Mouse (Mus musculus) embryo, embryonic 10 days (tissue): Measurements from ENCODE around the gene Mgat3.
A peak's percentile ranks its signal among the peaks of the same experiment; 100 is the strongest.

Experiments used
- DNase-seq: peaks from one replicate; pipeline ENCODE4 v3.0.0-alpha.2; 2015; ENCODE audit warnings: low spot score

Mgat3 gene

GRCm38 (mm10) chr15:80173001-80173771 lies at the start of gene Mgat3:
Mgat3 (plus strand) TSS chr15:80173721.
- DNase-seq = peak; percentile 66

- no peak for DNase-seq
Observed at GRCm38 (mm10) chr15:80124651-80125050, 48.9 kb upstream of the Mgat3 start.

GRCm38 (mm10) chr15:80127191-80127590 lies 46.3 kb upstream of the Mgat3 start:
- DNase-seq = no peak

DNA sequence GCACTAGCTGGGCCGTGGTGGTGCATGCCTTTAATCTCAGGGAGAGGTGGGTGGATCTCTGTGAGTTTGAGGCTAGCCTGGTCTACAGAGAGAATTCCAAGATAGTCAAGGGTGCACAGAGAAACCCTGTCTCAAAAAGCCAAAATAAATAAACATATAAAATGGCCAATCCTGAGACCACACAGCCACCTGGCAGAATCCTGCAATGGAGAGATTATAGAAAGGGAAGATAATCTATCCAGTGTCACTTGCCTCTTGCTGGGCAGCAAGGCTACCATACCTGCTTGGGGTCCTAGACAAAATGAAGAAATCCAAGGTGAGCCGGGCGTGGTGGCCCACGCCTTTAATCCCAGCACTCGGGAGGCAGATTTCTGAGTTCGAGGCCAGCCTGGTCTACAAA lies 43.5 kb upstream of the Mgat3 start:
- no peak for DNase-seq

DNA sequence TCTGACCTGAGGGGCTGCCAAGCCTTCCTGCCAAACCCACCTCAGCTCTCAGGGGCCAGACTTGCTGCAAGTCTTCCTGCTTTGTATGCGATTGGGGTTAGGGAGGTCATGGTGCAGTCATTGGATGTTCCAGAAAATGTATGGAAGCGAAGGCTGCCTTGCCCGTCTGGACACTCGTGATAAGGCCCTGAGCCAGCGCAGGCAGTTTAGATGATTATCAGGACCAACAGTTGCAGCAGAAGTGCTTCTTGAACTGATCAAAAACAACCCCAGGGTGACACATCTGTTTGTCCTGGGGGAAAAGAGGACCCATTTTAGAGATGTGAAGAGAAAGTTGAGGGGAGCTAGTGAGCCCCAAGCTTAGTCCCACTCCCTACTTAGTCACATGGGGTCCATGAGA lies 42.8 kb upstream of the Mgat3 start:
- no peak for DNase-seq

DNA sequence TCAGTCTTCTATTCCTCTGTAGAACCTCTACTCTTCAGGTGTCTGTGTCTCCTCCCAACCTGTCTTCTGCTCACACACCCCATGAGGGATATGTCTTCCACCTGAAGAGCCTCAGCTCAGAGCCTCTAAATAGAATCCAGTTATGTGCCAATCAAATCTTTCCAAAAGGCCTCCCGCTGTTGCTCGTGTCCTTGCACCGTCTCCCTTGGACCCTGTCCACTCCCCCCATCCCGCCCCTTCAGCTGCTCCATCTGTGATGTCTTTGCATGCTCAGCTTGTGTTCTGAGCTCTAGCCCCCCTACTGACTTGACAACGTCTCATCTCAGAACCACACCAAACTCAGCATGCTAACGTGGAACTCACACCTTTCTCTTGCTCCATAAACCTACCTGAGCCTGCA lies 42.1 kb upstream of the Mgat3 start:
- no peak for DNase-seq

DNA sequence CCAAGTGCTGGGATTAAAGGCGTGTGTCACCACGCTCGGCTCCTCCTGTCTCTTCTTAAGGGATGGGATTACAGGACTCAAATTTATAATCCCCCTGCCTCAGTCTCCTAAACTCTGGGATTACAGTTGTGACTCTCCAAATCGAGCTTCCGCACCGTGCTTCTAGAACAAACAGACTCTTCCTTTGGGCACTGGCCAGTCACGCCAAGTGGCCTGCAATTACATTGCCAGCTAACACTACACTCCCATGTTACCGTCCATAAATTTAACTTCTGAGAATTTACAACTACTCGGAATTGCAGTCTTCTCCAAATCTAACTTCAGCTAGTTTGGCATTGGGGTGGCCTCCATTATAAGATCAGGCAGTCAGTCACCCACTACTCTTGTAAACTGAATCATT lies 41.1 kb upstream of the Mgat3 start:
- DNase-seq = no peak

GRCm38 (mm10) chr15:80132993-80133586 lies 40.4 kb upstream of the Mgat3 start, which contains the start of gene Tab1:
Tab1 (plus strand) TSS chr15:80133127.
- peak; percentile 94 for DNase-seq

GRCm38 (mm10) chr15:80133682-80134449 lies 39.7 kb upstream of the Mgat3 start:
- peak; percentile 55 for DNase-seq

DNA sequence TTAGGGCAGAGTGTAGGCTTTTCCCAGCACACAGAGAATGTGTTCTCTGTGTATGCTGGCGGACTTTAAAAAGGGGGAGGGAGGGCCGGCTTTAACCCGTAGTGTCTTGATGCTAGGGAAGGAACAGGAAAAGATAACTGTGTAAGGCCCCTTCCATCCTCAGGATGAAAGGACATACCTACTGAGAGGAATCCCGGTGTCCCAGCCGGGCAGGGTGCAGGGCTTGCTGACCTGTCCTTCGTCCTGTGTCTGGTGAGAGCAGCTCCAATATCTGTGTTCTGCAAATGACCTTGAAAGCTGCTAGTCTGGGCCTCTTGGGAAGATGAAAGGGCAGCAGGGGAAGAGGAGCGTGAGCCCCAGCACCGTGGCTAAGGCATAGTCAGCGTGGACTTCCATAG lies 39.1 kb upstream of the Mgat3 start:
- DNase-seq = no peak

DNA sequence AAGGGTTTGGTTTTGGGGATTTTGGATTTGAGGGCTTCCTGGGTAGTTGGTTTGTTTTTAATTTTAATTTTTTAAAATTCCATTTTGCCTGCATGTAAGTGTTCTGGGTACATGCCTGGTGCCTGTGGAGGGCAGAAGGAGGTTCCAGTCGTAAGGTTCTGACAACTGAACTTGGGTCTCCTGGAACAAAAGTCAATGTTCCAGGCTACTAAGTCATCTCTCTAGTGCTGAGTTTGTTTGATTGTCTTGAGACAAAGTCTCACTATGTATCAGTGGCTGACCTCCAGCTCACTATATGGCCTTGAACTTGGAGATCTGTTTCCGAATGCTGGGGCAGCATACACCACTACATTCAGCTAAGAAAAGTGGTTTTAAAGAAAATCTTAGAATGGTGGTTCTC lies 38.0 kb upstream of the Mgat3 start:
- DNase-seq = no peak

DNA sequence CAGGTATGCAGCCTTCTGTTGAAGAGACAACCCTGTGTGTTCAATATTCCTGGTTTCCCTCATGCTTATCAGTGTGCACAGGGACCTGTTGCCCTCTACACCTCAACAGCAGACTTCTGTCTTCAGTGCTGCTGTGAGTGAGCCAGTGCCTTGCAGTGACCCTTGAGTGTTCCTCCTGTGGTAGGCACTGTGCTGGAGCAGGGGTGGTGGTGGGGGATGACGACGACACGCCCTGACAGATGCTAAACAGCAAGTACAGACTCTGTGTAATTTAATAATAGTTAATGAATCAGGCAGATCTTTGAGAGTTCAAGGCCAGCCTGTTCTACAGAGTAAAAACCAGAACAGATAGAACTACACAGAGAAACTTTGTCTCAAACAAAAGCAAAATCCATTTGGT lies 36.9 kb upstream of the Mgat3 start:
- DNase-seq = no peak

DNA sequence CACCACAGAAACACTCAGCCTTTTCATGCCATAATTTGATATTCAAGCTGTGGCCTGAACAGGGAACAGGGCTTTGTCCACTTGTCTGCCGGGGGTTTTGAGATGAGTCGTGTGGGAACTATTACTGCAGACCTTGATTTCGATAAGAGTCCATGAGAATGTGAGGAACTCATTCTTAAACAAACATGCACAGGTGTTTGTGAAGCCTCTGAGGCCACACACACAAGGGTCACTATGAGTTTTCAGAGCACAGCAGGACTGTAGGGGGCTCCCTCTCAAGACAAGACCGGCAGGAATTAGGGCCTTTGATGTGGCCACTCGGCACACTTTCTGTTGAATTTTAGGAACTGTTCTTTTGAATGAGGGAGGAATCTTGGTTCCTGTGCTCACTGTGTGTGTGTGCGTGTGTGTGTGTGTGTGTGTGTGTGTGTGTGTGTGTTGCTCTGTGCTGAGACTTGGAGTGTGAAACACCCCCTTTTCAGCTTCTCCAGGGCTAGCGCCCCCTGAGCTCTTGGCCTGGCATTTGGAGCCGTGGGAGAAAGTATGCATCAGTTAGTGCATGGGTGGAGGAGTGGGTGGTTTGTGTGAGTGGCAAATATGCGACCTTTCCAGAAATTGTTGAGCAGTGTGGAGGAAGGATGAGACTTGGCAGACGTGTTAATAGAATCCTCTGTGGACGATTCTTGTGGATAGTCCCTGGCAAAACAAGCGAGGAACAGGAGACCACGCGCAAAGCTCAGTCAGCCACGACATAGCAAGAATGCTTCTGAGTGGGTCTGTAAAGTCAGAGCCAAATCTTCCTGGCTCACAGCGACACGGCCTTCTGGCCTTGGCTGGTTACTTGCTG lies 35.4 kb upstream of the Mgat3 start:
- DNase-seq = no peak

DNA sequence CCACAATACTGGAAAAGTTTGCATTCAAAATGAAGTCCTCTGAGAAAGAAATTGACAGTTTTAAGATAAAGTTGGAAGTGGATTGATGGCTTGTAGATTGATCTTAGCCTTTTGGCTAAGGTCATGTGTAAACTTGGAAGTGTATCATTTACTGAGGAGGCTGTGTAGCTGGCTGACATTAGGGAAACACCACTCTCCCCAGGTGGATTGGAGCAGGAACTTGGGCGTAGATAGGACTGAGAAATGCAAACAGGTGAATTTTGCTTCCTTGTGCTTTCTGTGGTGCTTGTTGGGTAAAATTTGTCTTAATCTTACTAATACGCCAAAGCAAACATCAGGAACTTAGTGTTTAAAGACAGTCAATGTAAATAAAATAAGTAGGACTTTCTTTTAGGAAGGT lies 33.2 kb upstream of the Mgat3 start:
- DNase-seq = no peak

DNA sequence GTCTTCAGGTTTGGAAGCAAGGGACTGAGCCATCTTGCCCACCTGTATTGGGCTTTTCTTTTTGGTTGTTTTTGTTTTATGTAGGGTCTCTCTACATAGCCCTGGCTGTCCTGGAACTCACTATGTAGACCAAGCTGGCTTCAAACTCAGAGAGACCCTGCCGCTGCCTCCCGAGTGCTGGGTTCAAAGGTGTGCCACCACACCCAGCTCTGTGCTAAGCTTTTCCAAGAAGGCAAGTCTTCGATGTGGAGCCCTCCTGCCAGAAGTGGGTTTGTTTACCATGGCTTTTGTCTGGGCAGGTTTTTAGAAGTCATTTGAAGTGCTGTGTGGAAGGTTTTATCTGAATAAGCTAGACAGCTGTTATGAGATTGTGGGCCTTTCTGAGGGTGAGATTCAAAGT lies 32.6 kb upstream of the Mgat3 start:
- DNase-seq = no peak

- DNase-seq = no peak
Observed at GRCm38 (mm10) chr15:80142130-80142529, 31.4 kb upstream of the Mgat3 start.

GRCm38 (mm10) chr15:80143760-80144159 lies 29.8 kb upstream of the Mgat3 start:
- DNase-seq = no peak

DNA sequence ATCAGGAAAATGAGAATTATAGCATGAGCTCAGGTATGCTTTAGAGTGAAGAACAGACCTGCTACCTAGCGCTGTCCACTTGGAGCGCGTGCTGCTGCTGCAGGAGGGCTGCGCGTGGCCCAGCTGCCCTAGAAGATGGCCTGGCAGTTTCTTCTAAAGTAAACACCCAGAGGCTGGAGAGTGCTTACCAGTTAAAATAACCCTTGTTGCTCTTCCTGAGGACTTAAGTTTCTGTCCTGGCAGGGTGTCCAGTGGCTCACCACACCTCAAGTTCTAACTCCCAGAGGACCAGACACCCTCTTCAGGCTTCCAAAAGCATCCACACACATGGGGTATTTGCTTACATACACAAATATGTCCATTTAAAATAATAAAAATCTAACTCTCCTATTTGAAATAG lies 28.1 kb upstream of the Mgat3 start:
- no peak for DNase-seq

DNA sequence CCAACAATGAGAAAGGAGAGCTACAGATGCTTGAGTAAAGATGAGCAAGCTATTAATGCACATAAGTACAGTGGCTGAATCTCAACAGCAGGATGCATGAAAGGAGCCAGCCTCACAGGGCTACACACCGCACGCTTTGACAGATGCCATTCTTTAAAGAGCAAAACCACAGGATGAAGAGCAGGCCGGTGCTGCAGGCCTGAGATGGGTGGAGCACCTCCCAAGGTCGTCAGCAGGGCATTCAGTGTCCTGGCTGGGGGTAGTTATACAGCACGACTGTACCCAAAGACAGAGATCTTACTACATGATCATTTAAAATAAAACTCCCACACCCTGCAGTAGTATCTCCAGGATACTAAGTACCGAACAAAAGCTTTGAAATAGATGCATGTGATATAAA lies 27.4 kb upstream of the Mgat3 start:
- no peak for DNase-seq

DNA sequence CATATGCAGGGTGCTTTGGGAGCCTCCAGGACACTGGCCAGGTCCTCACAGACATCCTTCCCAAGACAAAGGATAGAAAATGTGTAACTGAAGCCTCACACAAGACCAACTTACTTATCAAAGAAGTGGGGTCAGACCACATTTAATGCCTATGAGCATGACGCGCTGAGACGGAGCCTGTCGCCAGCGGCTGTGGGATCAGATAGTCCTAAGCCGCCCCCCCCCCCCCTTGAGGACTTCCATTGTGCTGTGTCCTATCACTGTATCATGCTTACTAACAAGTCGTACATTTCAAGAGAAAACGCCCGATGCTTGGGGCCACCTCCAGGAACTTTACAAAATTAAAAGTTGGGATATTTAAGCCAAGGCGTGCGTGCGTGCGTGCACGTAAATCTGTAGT lies 26.4 kb upstream of the Mgat3 start:
- DNase-seq = no peak

DNA sequence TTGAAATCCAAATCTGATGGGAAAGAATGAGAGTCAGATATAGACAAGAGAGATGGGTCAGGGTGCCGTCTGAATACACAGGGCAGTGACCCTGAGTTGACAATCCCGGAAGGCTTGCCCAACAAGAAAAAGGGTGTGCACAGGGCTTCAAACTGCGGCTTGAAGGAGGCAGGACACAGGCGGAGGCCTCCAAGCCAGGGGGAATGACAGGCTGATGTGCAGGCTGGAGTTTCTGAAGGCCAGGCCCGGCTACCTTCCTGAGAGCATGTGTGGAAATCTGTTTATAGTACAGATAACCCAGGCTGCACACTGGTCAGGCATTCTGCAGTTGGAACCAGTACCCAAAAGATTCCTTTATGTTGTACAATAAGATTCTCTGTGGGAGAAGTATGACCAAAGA lies 26.0 kb upstream of the Mgat3 start:
- no peak for DNase-seq

DNA sequence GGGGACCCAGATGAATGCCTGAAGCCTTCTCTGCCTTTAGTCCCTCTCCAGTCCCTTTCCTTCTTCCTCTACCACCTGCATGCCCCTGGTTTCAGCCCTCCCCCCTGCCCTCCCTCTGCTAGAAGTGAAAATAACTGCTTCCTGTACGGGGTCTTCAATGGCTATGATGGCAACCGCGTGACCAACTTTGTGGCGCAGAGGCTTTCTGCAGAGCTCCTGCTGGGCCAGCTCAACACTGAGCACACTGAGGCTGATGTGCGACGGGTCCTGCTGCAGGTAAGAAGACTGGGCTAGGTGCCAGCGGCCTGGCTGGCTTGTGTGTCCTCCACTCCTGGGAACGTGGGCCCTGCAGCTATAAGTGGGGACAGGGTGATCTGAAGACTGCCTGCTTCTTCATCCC lies 25.0 kb upstream of the Mgat3 start:
- DNase-seq = no peak
